Mouse (Mus musculus): Measurements from ENCODE around the gene Gm49661. TPM values are rescaled to one million over a fixed set of nuclear protein-coding genes. Genes with fewer than 3 reads are reported as not detected.

The Gm49661 gene
- not detected for polyA plus RNA-seq (2014; fragmentation: Illumina TruSeq; extraction: RNeasy Lipid Tissue Mini Kit (QIAGEN cat#74804); ENCODE audit: low read depth, low replicate concordance)

GRCm38 (mm10) chr8:84969241-84970134 is at the start of gene Gm49661, which contains the start of the genes Prdx2 and Rnaseh2a:
Gene Gm49661 (minus strand): TSS chr8:84969433.
Gene Prdx2 (plus strand): TSS chr8:84969587.
Gene Rnaseh2a (minus strand): TSS chr8:84969767.

GRCm38 (mm10) chr8:85014431-85014830 is 45.2 kb upstream of the Gm49661 start, which contains the start of gene Best2:
Gene Best2 (minus strand): TSS chr8:85014531.

GRCm38 (mm10) chr8:84990349-84990748 is 21.1 kb upstream of the Gm49661 start, which contains the start of gene Hook2:
Gene Hook2 (plus strand): TSS chr8:84990603.

GRCm38 (mm10) chr8:84978248-84978940 is 9.2 kb upstream of the Gm49661 start, which contains the start of gene Junb:
Gene Junb (minus strand): TSS chr8:84978718.

GRCm38 (mm10) chr8:84946528-84947240 is 22.5 kb downstream of the Gm49661 start, which contains the start of gene Rtbdn:
Gene Rtbdn (plus strand): TSS chr8:84946991.

GRCm38 (mm10) chr8:84936962-84937546 is 32.2 kb downstream of the Gm49661 start, which contains the start of gene Mast1:
Gene Mast1 (minus strand): TSS chr8:84937359.

Other genes with a start within 250 kb of the Gm49661 start
- not detected for gene G430095P16Rik, start 246.4 kb downstream of the Gm49661 start, polyA plus RNA-seq (2014; fragmentation: Illumina TruSeq; extraction: RNeasy Lipid Tissue Mini Kit (QIAGEN cat#74804); ENCODE audit: low read depth, low replicate concordance)
- 19.0 TPM for gene Nfix, start 169.1 kb downstream of the Gm49661 start, polyA plus RNA-seq (2014; fragmentation: Illumina TruSeq; extraction: RNeasy Lipid Tissue Mini Kit (QIAGEN cat#74804); ENCODE audit: low read depth, low replicate concordance)
- gene Dand5, start 146.6 kb downstream of the Gm49661 start, polyA plus RNA-seq (2014; fragmentation: Illumina TruSeq; extraction: RNeasy Lipid Tissue Mini Kit (QIAGEN cat#74804); ENCODE audit: low read depth, low replicate concordance) = 1.5 TPM
- 0.66 TPM for gene Gadd45gip1, start 137.9 kb downstream of the Gm49661 start, polyA plus RNA-seq (2014; fragmentation: Illumina TruSeq; extraction: RNeasy Lipid Tissue Mini Kit (QIAGEN cat#74804); ENCODE audit: low read depth, low replicate concordance)
- gene Rad23a, start 128.8 kb downstream of the Gm49661 start, polyA plus RNA-seq (2014; fragmentation: Illumina TruSeq; extraction: RNeasy Lipid Tissue Mini Kit (QIAGEN cat#74804); ENCODE audit: low read depth, low replicate concordance) = 3.5 TPM
- gene Calr, start 122.5 kb downstream of the Gm49661 start, polyA plus RNA-seq (2014; fragmentation: Illumina TruSeq; extraction: RNeasy Lipid Tissue Mini Kit (QIAGEN cat#74804); ENCODE audit: low read depth, low replicate concordance) = 491 TPM
- gene Farsa, start 112.4 kb downstream of the Gm49661 start, polyA plus RNA-seq (2014; fragmentation: Illumina TruSeq; extraction: RNeasy Lipid Tissue Mini Kit (QIAGEN cat#74804); ENCODE audit: low read depth, low replicate concordance) = 4.9 TPM
- gene Syce2, start 97.3 kb downstream of the Gm49661 start, polyA plus RNA-seq (2014; fragmentation: Illumina TruSeq; extraction: RNeasy Lipid Tissue Mini Kit (QIAGEN cat#74804); ENCODE audit: low read depth, low replicate concordance) = 9.3 TPM
- gene Gcdh, start 75.5 kb downstream of the Gm49661 start, polyA plus RNA-seq (2014; fragmentation: Illumina TruSeq; extraction: RNeasy Lipid Tissue Mini Kit (QIAGEN cat#74804); ENCODE audit: low read depth, low replicate concordance) = 36.1 TPM
- 0.38 TPM for gene Klf1, start 67.5 kb downstream of the Gm49661 start, polyA plus RNA-seq (2014; fragmentation: Illumina TruSeq; extraction: RNeasy Lipid Tissue Mini Kit (QIAGEN cat#74804); ENCODE audit: low read depth, low replicate concordance)
- gene Dnase2a, start 60.9 kb downstream of the Gm49661 start, polyA plus RNA-seq (2014; fragmentation: Illumina TruSeq; extraction: RNeasy Lipid Tissue Mini Kit (QIAGEN cat#74804); ENCODE audit: low read depth, low replicate concordance) = 11.0 TPM
- not detected for gene Mast1, start 32.1 kb downstream of the Gm49661 start, polyA plus RNA-seq (2014; fragmentation: Illumina TruSeq; extraction: RNeasy Lipid Tissue Mini Kit (QIAGEN cat#74804); ENCODE audit: low read depth, low replicate concordance)
- not detected for gene Rtbdn, start 22.4 kb downstream of the Gm49661 start, polyA plus RNA-seq (2014; fragmentation: Illumina TruSeq; extraction: RNeasy Lipid Tissue Mini Kit (QIAGEN cat#74804); ENCODE audit: low read depth, low replicate concordance)
- 27.1 TPM for gene Prdx2, start 154 bp upstream of the Gm49661 start, polyA plus RNA-seq (2014; fragmentation: Illumina TruSeq; extraction: RNeasy Lipid Tissue Mini Kit (QIAGEN cat#74804); ENCODE audit: low read depth, low replicate concordance)
- 2.4 TPM for gene Rnaseh2a, start 334 bp upstream of the Gm49661 start, polyA plus RNA-seq (2014; fragmentation: Illumina TruSeq; extraction: RNeasy Lipid Tissue Mini Kit (QIAGEN cat#74804); ENCODE audit: low read depth, low replicate concordance)
- gene Junb, start 9.3 kb upstream of the Gm49661 start, polyA plus RNA-seq (2014; fragmentation: Illumina TruSeq; extraction: RNeasy Lipid Tissue Mini Kit (QIAGEN cat#74804); ENCODE audit: low read depth, low replicate concordance) = 1.7 TPM
- gene Hook2, start 21.2 kb upstream of the Gm49661 start, polyA plus RNA-seq (2014; fragmentation: Illumina TruSeq; extraction: RNeasy Lipid Tissue Mini Kit (QIAGEN cat#74804); ENCODE audit: low read depth, low replicate concordance) = 26.9 TPM
- gene Best2, start 45.1 kb upstream of the Gm49661 start, polyA plus RNA-seq (2014; fragmentation: Illumina TruSeq; extraction: RNeasy Lipid Tissue Mini Kit (QIAGEN cat#74804); ENCODE audit: low read depth, low replicate concordance) = 3.1 TPM
- 11.1 TPM for gene Asna1, start 55.8 kb upstream of the Gm49661 start, polyA plus RNA-seq (2014; fragmentation: Illumina TruSeq; extraction: RNeasy Lipid Tissue Mini Kit (QIAGEN cat#74804); ENCODE audit: low read depth, low replicate concordance)
- 13.3 TPM for gene Trir, start 57.4 kb upstream of the Gm49661 start, polyA plus RNA-seq (2014; fragmentation: Illumina TruSeq; extraction: RNeasy Lipid Tissue Mini Kit (QIAGEN cat#74804); ENCODE audit: low read depth, low replicate concordance)
- 12.3 TPM for gene Tnpo2, start 67.5 kb upstream of the Gm49661 start, polyA plus RNA-seq (2014; fragmentation: Illumina TruSeq; extraction: RNeasy Lipid Tissue Mini Kit (QIAGEN cat#74804); ENCODE audit: low read depth, low replicate concordance)
- gene Fbxw9, start 90.6 kb upstream of the Gm49661 start, polyA plus RNA-seq (2014; fragmentation: Illumina TruSeq; extraction: RNeasy Lipid Tissue Mini Kit (QIAGEN cat#74804); ENCODE audit: low read depth, low replicate concordance) = 2.6 TPM
- gene Gm5741, start 98.5 kb upstream of the Gm49661 start, polyA plus RNA-seq (2014; fragmentation: Illumina TruSeq; extraction: RNeasy Lipid Tissue Mini Kit (QIAGEN cat#74804); ENCODE audit: low read depth, low replicate concordance) = not detected
- gene Dhps, start 102.3 kb upstream of the Gm49661 start, polyA plus RNA-seq (2014; fragmentation: Illumina TruSeq; extraction: RNeasy Lipid Tissue Mini Kit (QIAGEN cat#74804); ENCODE audit: low read depth, low replicate concordance) = 23.2 TPM
- 5.8 TPM for gene Wdr83os, start 111.3 kb upstream of the Gm49661 start, polyA plus RNA-seq (2014; fragmentation: Illumina TruSeq; extraction: RNeasy Lipid Tissue Mini Kit (QIAGEN cat#74804); ENCODE audit: low read depth, low replicate concordance)
- gene Wdr83, start 111.9 kb upstream of the Gm49661 start, polyA plus RNA-seq (2014; fragmentation: Illumina TruSeq; extraction: RNeasy Lipid Tissue Mini Kit (QIAGEN cat#74804); ENCODE audit: low read depth, low replicate concordance) = 2.8 TPM
- 9.3 TPM for gene Man2b1, start 113.8 kb upstream of the Gm49661 start, polyA plus RNA-seq (2014; fragmentation: Illumina TruSeq; extraction: RNeasy Lipid Tissue Mini Kit (QIAGEN cat#74804); ENCODE audit: low read depth, low replicate concordance)
- 6.6 TPM for gene Zfp791, start 153.7 kb upstream of the Gm49661 start, polyA plus RNA-seq (2014; fragmentation: Illumina TruSeq; extraction: RNeasy Lipid Tissue Mini Kit (QIAGEN cat#74804); ENCODE audit: low read depth, low replicate concordance)
- not detected for gene Cks1brt, start 182.5 kb upstream of the Gm49661 start, polyA plus RNA-seq (2014; fragmentation: Illumina TruSeq; extraction: RNeasy Lipid Tissue Mini Kit (QIAGEN cat#74804); ENCODE audit: low read depth, low replicate concordance)

All from sigmoid colon, adult 10 weeks (tissue).